Mouse (Mus musculus) liver, embryonic 12.5 days (tissue): ENCODE data around the gene Ccp110. TPM values are rescaled to one million over a fixed set of nuclear protein-coding genes. Genes with fewer than 3 reads are reported as not detected.

Source experiments
- ATAC-seq: fragments of 200-750 bp; cut with Nextera tagmentation; 2 replicates; pipeline ENCODE4 v1.8.0; 2017; ENCODE audit warnings: moderate number of reproducible peaks, mild to moderate bottlenecking, moderate library complexity
- H3K27ac ChIP-seq: fragments of 300-500 bp; sonication (generic); 2 replicates; pipeline ENCODE4 v1.5.1; 2016; ENCODE audit warnings: mild to moderate bottlenecking
- H3K27me3 ChIP-seq: fragments of 300-500 bp; sonication (generic); replicated peaks from 2 replicates; pipeline ENCODE4 v1.6.1; 2016; ENCODE audit warnings: mild to moderate bottlenecking, moderate library complexity
- H3K36me3 ChIP-seq: fragments of 300-500 bp; sonication (generic); 2 replicates; pipeline ENCODE4 v1.6.1; 2016; ENCODE audit warnings: mild to moderate bottlenecking, moderate library complexity
- H3K4me1 ChIP-seq: fragments of 300-500 bp; sonication (generic); 2 replicates; pipeline ENCODE4 v1.6.1; 2016
- H3K4me2 ChIP-seq: fragments of 300-500 bp; sonication (generic); 2 replicates; pipeline ENCODE4 v1.6.1; 2016; ENCODE audit warnings: mild to moderate bottlenecking, moderate library complexity
- H3K4me3 ChIP-seq: fragments of 300-500 bp; sonication (generic); 2 replicates; pipeline ENCODE4 v1.5.1; 2016; ENCODE audit warnings: mild to moderate bottlenecking, moderate library complexity
- H3K9ac ChIP-seq: fragments of 300-500 bp; sonication (generic); 2 replicates; pipeline ENCODE4 v1.6.1; 2016; ENCODE audit warnings: mild to moderate bottlenecking, moderate library complexity
- H3K9me3 ChIP-seq: fragments of 300-500 bp; sonication (generic); replicated peaks from 2 replicates; pipeline ENCODE4 v1.6.1; 2016; ENCODE audit warnings: mild to moderate bottlenecking, moderate library complexity
- WGBS: fragments of 180-500 bp; shearing (Covaris S2); methylation state at CpG from one replicate; pipeline ENCODE4 v1.1.7; 2016; ENCODE audit not compliant: insufficient replicate concordance; 5-methylcytosine and 5-hydroxymethylcytosine counted together
- polyA plus RNA-seq: library from polyadenylated mRNA; unstranded; fragments of >200 nt; fragmentation: Nextera tagmentation; extraction: Ambion mirVana; gene quantifications from 2 replicates; pipeline ENCODE4 v1.2.1, GENCODE M21; 2016

The Ccp110 gene
- polyA plus RNA-seq, 1 experiment from 2014 or later = 10.8 TPM

- no peak overlapping the region for H3K27ac ChIP-seq
- no peaks in the 10 kb centered on the region for H3K9me3 ChIP-seq
- H3K4me2 ChIP-seq = no peak overlapping the region
- ATAC-seq = no peak
- H3K27me3 ChIP-seq = no peaks in the 10 kb centered on the region
- no peak overlapping the region for H3K4me3 ChIP-seq
- H3K4me1 ChIP-seq = peaks cover 6% of the 10 kb centered on the region
- peaks cover 70% of the 10 kb centered on the region for H3K36me3 ChIP-seq
- 77% methylated on average over 7 of the region's 7 CpGs for WGBS
- no peak overlapping the region for H3K9ac ChIP-seq
Observed at GRCm38 (mm10) chr7:118775991-118776390, 63.6 kb downstream of the Ccp110 start.

DNA sequence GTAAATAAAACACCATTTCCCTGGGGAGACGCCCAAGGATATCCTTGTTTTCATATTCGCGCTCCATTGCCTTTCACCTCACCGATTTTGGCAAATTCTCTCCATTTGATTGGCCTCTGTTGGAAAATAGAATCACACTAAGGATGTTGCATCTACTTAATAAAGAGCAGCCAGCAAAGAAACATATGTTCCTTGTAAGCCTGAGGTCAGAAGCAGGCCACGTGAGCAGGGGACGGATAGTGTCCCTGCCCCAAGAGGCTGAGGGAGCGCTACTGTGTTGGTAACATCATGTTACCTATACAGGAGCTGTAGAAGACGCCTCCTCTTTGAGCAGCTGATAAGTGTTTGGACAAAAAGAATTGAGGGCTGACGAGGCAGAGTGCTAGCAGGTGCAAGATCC lies 64.1 kb downstream of the Ccp110 start:
- no peaks in the 10 kb centered on the region for H3K27me3 ChIP-seq
- no peak overlapping the region for H3K4me3 ChIP-seq
- no peak overlapping the region for H3K4me2 ChIP-seq
- H3K9ac ChIP-seq = no peak overlapping the region
- no peaks in the 10 kb centered on the region for H3K9me3 ChIP-seq
- no peak overlapping the region for H3K27ac ChIP-seq
- peaks cover 72% of the 10 kb centered on the region for H3K36me3 ChIP-seq
- H3K4me1 ChIP-seq = peaks cover 6% of the 10 kb centered on the region
- no peak for ATAC-seq
- 85% methylated on average over 9 of the region's 9 CpGs for WGBS

DNA sequence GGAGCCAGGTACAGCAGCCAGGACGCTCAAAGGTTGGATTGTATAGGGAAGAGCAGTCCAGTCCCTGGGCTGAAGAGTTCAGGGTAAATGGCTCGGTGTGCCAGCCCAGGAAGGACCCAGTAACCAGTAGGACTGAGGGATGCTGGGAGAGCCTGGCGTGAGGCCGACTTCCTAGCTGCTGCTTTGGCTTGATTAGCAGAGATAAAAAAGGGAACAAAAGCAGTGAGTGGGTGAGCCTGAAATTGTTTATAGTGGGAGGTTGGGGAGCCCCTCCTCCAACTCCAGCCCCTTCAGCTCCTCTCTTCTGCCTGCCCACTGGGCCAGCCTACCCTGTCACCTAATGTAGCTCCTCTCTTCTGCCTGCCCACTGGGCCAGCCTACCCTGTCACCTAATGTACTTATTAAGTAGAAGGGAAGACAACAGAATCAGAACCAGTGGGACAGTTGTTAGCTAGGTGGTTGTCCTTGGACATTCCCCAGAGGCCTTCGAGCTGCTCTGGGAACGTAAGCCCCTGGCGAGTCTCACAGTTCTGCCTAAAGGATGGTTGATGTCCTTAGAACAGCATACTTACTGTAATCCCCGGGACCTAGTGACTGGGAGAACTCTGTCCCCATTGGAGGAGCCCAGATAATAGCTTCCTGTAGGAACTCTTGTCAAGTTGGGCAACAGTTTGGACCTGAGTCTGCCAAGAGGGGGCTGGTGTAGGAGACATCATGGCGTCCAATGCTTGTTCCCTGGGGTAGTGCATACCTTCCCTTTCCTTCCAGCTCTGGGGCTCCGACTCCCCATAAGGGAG lies 65.4 kb downstream of the Ccp110 start:
- peaks cover 65% of the 10 kb centered on the region for H3K36me3 ChIP-seq
- no peak overlapping the region for H3K4me2 ChIP-seq
- ATAC-seq = no peak
- H3K9me3 ChIP-seq = no peaks in the 10 kb centered on the region
- no peak overlapping the region for H3K27ac ChIP-seq
- WGBS = 68% methylated on average over 10 of the region's 10 CpGs
- H3K27me3 ChIP-seq = no peaks in the 10 kb centered on the region
- no peak overlapping the region for H3K4me3 ChIP-seq
- H3K9ac ChIP-seq = no peak overlapping the region
- H3K4me1 ChIP-seq = peaks cover 6% of the 10 kb centered on the region

- H3K27ac ChIP-seq = no peak overlapping the region
- ATAC-seq = no peak
- H3K4me3 ChIP-seq = no peak overlapping the region
- H3K36me3 ChIP-seq = peaks cover 63% of the 10 kb centered on the region
- no peak overlapping the region for H3K9ac ChIP-seq
- no peak overlapping the region for H3K4me2 ChIP-seq
- no peaks in the 10 kb centered on the region for H3K27me3 ChIP-seq
- H3K4me1 ChIP-seq = peaks cover 6% of the 10 kb centered on the region
- WGBS = 80% methylated on average over 6 of the region's 6 CpGs
- no peaks in the 10 kb centered on the region for H3K9me3 ChIP-seq
Observed at GRCm38 (mm10) chr7:118778561-118778960, 66.2 kb downstream of the Ccp110 start.

DNA sequence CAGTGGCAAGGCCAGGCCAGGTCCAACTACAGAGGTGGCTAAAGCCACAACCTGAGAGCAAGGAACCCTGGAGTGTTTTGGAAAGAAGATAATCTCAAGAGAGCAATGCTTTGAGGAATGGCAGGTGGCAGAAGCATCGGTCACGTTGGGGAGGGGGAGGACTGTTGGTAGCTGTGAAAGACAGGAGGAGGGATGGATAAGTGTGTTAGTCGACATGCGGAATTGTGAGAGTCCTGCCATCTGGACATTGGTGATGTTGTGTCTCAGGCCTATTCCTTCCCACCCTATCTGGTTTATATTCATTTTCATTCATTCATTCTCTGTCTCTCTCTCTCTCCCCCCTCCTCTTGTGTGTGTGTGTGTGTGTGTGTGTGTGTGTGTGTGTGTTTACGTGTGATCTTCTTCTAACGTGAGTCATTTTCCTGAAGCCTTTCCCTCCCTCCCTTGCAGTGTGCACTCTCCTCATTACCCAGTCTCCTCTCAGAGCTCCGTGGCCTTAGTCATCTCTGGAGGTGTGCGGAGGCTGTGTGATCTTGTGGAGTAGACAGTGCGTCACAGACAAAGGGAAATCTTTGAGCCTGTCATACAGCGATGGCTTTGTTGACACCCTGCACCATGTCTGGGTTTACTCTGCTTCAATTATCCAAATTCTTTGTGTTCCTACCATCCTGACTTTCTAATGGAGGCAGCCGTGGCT lies 71.1 kb downstream of the Ccp110 start:
- no peak for ATAC-seq
- Histone ChIP-seq H3K4me1 (no peaks in the 10 kb centered on the region), H3K4me3 (no peak overlapping the region), H3K9ac (no peak overlapping the region), H3K27ac (no peak overlapping the region), H3K4me2 (no peak overlapping the region), H3K36me3 (peaks cover 26% of the 10 kb centered on the region), H3K27me3 (no peaks in the 10 kb centered on the region), H3K9me3 (no peaks in the 10 kb centered on the region)
- 78% methylated on average over 11 of the region's 11 CpGs for WGBS

DNA sequence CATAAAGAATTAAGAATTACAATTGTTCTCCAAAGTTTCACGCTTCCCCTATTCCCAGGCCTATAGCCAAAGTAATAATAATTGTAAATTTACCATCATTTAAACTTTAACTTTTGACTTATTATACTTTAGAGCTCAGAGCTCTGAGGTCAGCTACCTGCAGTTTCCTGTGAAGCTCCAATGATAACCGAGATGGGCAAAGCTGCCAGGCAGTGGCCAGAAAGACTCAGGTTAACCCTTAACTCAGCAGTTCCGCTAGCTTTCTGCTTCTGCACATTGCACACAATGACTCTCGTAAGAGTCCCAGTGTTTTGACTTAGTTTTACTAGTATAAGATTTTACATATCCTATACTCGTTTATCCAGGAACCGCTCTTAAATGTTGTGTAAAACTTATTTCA lies 73.7 kb downstream of the Ccp110 start:
- ATAC-seq = no peak
- 82% methylated on average over 6 of the region's 6 CpGs for WGBS

More for the DNA sequence above, 73.7 kb downstream of the Ccp110 start:
- Histone ChIP-seq H3K9me3 (no peaks in the 10 kb centered on the region), H3K27ac (no peak overlapping the region), H3K36me3 (peaks cover 16% of the 10 kb centered on the region), H3K4me3 (no peak overlapping the region), H3K9ac (no peak overlapping the region), H3K4me2 (no peak overlapping the region), H3K27me3 (no peaks in the 10 kb centered on the region), H3K4me1 (no peaks in the 10 kb centered on the region)

Other genes with a start within 250 kb of the Ccp110 start
- gene Itpripl2, start 220.6 kb upstream of the Ccp110 start, polyA plus RNA-seq = 1.2 and 1.3 TPM in 2 replicates
- gene Coq7, start 179.2 kb upstream of the Ccp110 start, polyA plus RNA-seq = 62.9 and 64.4 TPM in 2 replicates
- gene Tmc7, start 127.8 kb upstream of the Ccp110 start, polyA plus RNA-seq = 0.46 and 0.49 TPM in 2 replicates
- not detected in 2 replicates for gene Tmc5, start 115.3 kb upstream of the Ccp110 start, polyA plus RNA-seq
- 45.7 and 51.8 TPM in 2 replicates for gene Gde1, start 6.8 kb upstream of the Ccp110 start, polyA plus RNA-seq
- gene Vps35l, start 27.7 kb downstream of the Ccp110 start, polyA plus RNA-seq = 45.7 and 49.6 TPM in 2 replicates
- 0.37 and 0.68 TPM in 2 replicates for gene Iqck, start 143.2 kb downstream of the Ccp110 start, polyA plus RNA-seq
- gene Knop1, start 143.7 kb downstream of the Ccp110 start, polyA plus RNA-seq = 60.0 and 60.2 TPM in 2 replicates